Mouse (Mus musculus) spleen, postnatal 4 days (tissue): Measurements from ENCODE around the gene Tmem205.

ENCODE experiments used
- DNase-seq, 2 experiments: peaks; one replicate each; pipeline ENCODE4 v3.0.0; 2022; ENCODE audit warnings: low spot score in 2 of 2

The Tmem205 gene

DNA sequence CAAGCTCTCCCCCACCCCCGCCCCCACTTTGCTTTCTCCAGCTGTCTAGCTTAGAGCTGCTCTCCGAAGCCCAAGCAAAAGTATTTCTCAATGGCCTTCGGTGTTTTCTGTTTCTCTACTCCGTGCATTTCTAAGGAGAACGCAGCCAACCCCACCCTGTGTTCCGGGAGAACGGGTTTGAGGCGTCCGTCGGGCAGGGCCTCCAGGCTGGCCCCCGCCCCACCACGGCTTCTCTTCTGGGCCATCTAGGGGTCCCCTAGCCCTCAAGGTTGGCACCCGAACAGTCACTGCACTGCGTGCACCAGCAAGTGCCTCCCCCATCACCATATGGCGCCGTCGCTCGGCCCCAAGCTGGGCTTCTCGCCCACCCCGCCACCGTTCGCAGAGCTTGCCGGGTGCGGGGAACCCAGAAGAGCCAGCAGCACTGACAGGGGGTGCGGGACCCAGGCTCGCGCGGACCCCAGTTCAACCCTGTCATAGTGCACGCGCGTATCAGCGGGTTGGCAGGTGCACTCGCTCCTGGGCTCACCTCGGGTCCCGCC is 9.8 kb downstream of the Tmem205 start:
- DNase-seq: no peak

DNA sequence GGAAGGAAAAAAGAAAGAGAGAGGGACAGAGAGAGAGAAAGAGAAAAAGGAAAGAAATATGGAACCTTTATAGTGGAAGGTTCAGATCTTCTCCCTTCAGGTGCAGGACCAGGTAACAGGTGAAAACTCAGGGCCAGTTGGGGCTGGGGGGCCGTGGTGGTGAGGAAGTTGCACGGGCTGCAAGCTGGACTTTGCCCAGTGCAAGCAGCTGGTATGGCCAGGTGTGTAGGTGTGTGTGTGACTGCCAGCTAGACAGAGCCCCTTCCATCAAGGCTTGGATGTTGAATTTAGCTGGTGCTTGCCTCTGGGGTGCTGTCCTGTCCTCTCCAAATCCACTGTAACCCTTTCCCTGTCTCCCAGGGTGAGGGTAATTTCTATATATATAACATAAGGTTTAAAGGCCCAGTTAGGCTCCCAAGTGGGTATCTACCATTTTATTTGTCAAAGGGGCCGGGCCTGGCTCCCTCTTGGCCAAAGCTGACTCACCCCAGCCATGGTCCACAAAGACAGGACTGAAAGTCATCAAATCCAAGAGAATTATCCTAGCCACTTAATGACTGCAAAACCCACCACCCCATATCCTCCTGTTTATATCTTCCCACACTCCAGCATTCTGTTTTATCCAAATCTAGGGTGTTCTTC is 10.4 kb downstream of the Tmem205 start:
- DNase-seq: no peak

DNA sequence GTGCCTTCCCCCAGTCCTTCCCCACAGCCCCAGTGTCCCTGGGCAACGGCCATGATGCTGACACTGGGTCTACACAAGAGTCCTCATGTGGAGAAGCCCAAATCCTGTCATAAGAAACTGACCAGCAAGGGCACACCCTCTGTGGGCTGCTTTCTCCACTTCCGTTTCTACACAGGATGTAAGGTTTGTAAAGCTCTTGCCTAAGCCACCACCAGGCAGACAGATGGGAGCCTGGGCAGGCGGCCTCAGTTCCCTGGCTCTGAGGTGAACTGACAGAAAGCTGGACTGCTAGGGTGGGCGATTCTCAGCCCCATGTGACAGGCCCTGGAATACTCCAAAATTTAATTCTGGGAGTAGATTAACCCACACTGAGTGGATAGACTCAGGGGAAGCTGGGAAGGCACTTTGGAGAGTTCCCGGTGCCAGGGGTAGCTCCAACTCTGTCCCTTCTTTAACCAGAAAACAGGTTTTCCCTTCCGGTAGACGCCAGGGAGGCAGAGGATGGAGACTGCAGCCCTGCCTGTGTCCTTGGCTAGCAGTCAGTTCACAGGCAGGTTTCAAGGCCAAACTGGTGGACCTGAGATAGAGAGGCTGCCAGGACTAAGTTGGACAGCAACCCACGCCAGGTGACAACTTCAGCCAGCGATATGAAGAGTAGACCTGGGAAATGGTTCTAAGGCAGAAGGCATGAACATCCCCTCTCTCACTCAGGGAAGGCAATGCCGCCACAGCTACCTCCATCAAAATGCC is 17.7 kb downstream of the Tmem205 start:
- peak in 1 of 2 experiments; percentile 25 for DNase-seq

DNA sequence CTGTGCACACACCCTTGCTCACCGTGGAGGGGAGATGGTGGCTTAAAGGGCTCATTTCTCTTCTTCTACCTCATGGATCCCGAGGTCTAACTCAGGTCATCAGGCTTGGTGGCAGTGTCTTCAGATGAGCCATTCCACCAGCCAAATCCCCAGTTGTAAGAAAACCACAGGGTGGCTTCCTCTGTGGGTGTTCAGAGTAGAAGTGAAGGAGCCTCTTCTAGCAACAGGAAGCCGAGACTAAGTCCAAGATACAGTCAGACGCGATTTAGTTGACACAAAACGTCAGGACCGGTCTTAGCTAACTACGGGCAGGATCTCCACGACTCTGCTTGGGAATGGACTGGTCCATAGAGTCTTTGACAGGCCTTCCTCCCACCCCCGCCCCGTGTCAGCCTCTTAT is 19.1 kb downstream of the Tmem205 start:
- DNase-seq: no peak

DNA sequence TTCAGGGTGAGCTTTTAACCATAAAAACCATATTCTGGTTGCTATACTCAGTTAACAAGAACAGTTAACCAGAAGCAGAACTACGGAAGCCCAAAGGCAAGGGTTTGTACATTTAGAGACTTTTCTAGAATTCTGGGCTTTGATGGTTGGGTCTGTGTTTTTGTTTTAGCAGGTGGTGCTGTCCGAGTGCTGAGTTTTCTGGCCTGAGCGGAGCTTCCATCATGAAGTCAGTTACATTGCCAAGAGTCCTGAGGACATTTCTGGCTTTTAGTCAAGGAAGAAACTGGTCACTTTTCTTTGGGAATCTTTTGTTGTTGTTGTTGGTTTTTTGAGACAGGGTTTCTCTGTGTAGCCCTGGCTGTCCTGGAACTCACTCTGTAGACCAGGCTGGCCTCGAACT is 23.3 kb downstream of the Tmem205 start:
- DNase-seq: no peak

DNA sequence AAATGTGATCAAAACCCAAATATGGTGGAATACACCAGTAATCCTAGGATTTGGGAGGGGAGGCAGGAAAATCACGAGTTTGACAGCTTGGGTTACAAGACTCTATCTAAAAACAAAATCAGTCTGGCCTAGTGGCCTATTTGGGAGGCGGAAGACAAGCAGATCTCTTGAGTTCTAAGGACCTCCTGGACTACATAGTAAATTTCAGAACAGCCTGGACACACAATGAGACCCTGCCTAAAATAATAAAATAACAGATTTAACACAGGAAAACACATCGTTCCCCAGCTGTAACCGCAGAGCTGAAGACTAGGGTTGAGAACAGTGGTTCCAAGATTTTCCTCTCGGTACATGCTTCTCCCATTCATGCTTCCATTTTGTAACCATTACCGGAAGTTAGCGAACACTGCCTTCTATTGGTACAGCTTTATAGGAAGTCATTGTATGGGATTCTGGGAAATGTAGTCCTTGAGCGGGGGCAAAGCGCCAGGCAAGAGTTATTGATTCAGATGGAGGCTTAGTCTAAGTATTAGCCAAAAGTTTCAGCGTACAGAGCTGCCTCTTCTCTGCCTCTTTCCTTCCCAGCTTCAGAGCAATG is 26.0 kb downstream of the Tmem205 start:
- no peak for DNase-seq

DNA sequence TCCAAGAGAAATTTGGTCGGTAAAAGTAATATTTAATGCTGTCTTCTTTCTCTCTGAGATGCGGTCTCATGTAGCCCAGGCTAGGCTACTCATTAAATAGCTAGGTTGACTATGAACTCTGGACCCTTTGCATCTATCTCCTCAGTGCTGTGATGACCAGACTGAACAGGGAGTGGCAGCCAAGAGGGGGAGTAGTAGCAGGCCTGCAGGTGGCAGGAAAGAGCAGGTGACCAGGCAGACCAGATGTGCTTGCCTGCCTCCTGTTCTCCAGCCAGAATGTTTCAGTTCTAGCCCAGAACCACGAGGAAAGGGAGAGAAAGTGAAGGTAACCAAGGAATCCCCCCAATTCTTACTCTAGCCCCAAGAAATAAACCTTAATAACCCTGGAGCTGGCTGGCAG is 38.1 kb downstream of the Tmem205 start:
- DNase-seq: no peak

DNA sequence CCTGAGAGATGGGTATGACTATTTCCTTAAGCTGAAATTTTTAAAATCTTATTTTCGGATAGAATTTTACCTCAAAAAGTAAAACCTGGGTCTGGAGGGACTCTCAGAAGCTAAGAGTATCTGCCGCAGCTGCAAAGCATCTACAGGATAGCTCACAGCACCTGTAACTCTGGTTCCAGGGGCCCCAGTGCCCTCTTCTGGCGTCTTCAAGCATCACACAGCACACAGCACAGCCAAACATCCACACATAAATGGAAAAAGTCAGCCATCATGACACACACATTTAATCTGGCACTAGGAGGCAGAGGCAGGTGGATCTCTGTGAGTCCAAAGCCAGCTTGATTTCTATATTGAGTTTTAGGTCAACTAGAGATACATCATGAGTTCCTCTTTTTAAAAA is 50.8 kb downstream of the Tmem205 start:
- DNase-seq: no peak

DNA sequence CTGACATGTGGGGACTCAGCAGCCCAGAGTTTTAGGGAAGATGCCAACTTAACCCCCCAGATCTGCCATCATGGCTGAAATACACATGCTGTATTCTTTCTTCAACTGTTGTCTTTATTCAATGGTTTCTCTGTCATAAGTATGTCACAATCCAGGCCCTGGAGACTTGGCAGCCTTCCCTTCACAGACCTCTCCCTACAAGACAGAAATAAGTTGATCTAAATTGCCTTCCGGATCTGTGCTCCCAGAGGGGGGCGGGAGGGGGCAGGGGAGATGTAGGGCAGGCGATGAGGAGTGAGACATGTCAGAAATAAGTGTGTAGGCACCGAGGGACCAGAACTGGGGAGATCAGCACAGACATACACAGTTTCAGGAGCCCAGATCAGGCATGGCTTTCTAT is 55.2 kb downstream of the Tmem205 start:
- DNase-seq: no peak
